Mouse (Mus musculus) gastrocnemius, postnatal 10 days (tissue): ENCODE results near the gene Tbc1d8. TPM values are rescaled to one million over a fixed set of nuclear protein-coding genes. Genes with fewer than 3 reads are reported as not detected.

Source experiments
- DNase-seq: peaks from one replicate; pipeline ENCODE4 v3.0.0; 2021; ENCODE audit warnings: mixed read lengths
- total RNA-seq, 2 experiments: library from RNA; stranded (reverse); gene quantifications; 2 replicates each; pipeline ENCODE4 v1.2.3; 2021

Tbc1d8 gene
- total RNA-seq, 2 experiments from 2014 or later = 10.0 to 13.0 TPM

GRCm38 (mm10) chr1:39361754-39362514 is 116.6 kb downstream of the Tbc1d8 start:
- no peak for DNase-seq

- no peak for DNase-seq
These were observed 129.1 kb downstream of the Tbc1d8 start for GRCm38 (mm10) chr1:39349427-39349826.

GRCm38 (mm10) chr1:39349001-39349400 is 129.6 kb downstream of the Tbc1d8 start:
- no peak for DNase-seq

- DNase-seq = no peak
These were observed 133.5 kb downstream of the Tbc1d8 start for GRCm38 (mm10) chr1:39344981-39345600.

- DNase-seq = no peak
These were observed 135.3 kb downstream of the Tbc1d8 start for GRCm38 (mm10) chr1:39343242-39343641.

GRCm38 (mm10) chr1:39341807-39342206 is 136.7 kb downstream of the Tbc1d8 start:
- DNase-seq = no peak

GRCm38 (mm10) chr1:39340647-39341046 is 137.9 kb downstream of the Tbc1d8 start:
- DNase-seq = peak; percentile 20

GRCm38 (mm10) chr1:39340156-39340555 is 138.4 kb downstream of the Tbc1d8 start:
- no peak for DNase-seq

- DNase-seq = no peak
These were observed 139.1 kb downstream of the Tbc1d8 start for GRCm38 (mm10) chr1:39339455-39339854.

- DNase-seq = no peak
These were observed 139.7 kb downstream of the Tbc1d8 start for GRCm38 (mm10) chr1:39338831-39339230.

GRCm38 (mm10) chr1:39336788-39337187 is 141.8 kb downstream of the Tbc1d8 start:
- no peak for DNase-seq

GRCm38 (mm10) chr1:39335561-39336196 is 142.9 kb downstream of the Tbc1d8 start:
- DNase-seq = no peak

GRCm38 (mm10) chr1:39332456-39332855 is 146.1 kb downstream of the Tbc1d8 start:
- DNase-seq = no peak

GRCm38 (mm10) chr1:39330857-39331594 is 147.5 kb downstream of the Tbc1d8 start:
- peak; percentile 39 for DNase-seq

GRCm38 (mm10) chr1:39327546-39327945 is 151.0 kb downstream of the Tbc1d8 start:
- no peak for DNase-seq

- DNase-seq = no peak
These were observed 153.3 kb downstream of the Tbc1d8 start for GRCm38 (mm10) chr1:39325228-39325627.

GRCm38 (mm10) chr1:39321954-39322353 is 156.6 kb downstream of the Tbc1d8 start:
- DNase-seq = no peak

Other genes starting within 250 kb of the Tbc1d8 start
- gene Rpl31, start 110.9 kb downstream of the Tbc1d8 start, total RNA-seq = 100 to 1,000 TPM; 882 to 915 TPM
- gene Cnot11, start 56.2 kb upstream of the Tbc1d8 start, total RNA-seq = 10 to 100 TPM; 19.2 to 19.6 TPM
- 10 to 100 TPM in 1 of 2 experiments, 1 to 10 TPM in 1; 9.3 to 11.2 TPM for gene Rnf149, start 98.7 kb upstream of the Tbc1d8 start, total RNA-seq
- under 1 TPM; 0.14 to 0.18 TPM for gene Creg2, start 172.7 kb upstream of the Tbc1d8 start, total RNA-seq
- under 1 TPM; 0.25 to 0.45 TPM for gene Rfx8, start 242.2 kb upstream of the Tbc1d8 start, total RNA-seq